Mouse (Mus musculus) stomach, embryonic 15.5 days (tissue): Measurements from ENCODE around the gene Ccdc110. TPM values are rescaled to one million over a fixed set of nuclear protein-coding genes. Genes with fewer than 3 reads are reported as not detected.

Source experiments
- ATAC-seq: fragments of 200-750 bp; cut with Nextera tagmentation; 2 replicates; pipeline ENCODE4 v1.8.0; 2017; ENCODE audit warnings: low read depth, moderate number of reproducible peaks, moderate TSS enrichment; ENCODE audit not compliant: insufficient read depth, low FRiP score
- H3K27ac ChIP-seq: fragments of 300-500 bp; sonication (generic); 2 replicates; pipeline ENCODE4 v1.5.1; 2015; ENCODE audit warnings: mild to moderate bottlenecking, inconsistent platforms
- H3K27me3 ChIP-seq: fragments of 300-500 bp; sonication (generic); replicated peaks from 2 replicates; pipeline ENCODE4 v1.6.1; 2015; ENCODE audit warnings: inconsistent platforms
- H3K36me3 ChIP-seq: fragments of 300-500 bp; sonication (generic); 2 replicates; pipeline ENCODE4 v1.6.1; 2015; ENCODE audit warnings: inconsistent platforms
- H3K4me1 ChIP-seq: fragments of 300-500 bp; sonication (generic); 2 replicates; pipeline ENCODE4 v1.6.1; 2015; ENCODE audit warnings: inconsistent platforms
- H3K4me2 ChIP-seq: fragments of 300-500 bp; sonication (generic); 2 replicates; pipeline ENCODE4 v1.6.1; 2015; ENCODE audit warnings: mild to moderate bottlenecking, inconsistent platforms
- H3K4me3 ChIP-seq: fragments of 300-500 bp; sonication (generic); replicated peaks from 2 replicates; pipeline ENCODE4 v1.5.1; 2015; ENCODE audit warnings: inconsistent platforms
- H3K9ac ChIP-seq: fragments of 300-500 bp; sonication (generic); 2 replicates; pipeline ENCODE4 v1.6.1; 2015; ENCODE audit warnings: inconsistent platforms
- H3K9me3 ChIP-seq: fragments of 300-500 bp; sonication (generic); 2 replicates; pipeline ENCODE4 v1.6.1; 2016; ENCODE audit warnings: inconsistent platforms
- WGBS: fragments of 180-500 bp; shearing (Covaris S2); methylation state at CpG from one replicate; pipeline ENCODE4 v1.1.7; 2015; 5-methylcytosine and 5-hydroxymethylcytosine counted together
- polyA plus RNA-seq: library from polyadenylated mRNA; unstranded; fragments of >200 nt; fragmentation: Nextera tagmentation; extraction: Ambion mirVana; gene quantifications from 2 replicates; pipeline ENCODE4 v1.2.1, GENCODE M21; 2015

Gene Ccdc110
- not detected in 2 replicates for polyA plus RNA-seq

DNA sequence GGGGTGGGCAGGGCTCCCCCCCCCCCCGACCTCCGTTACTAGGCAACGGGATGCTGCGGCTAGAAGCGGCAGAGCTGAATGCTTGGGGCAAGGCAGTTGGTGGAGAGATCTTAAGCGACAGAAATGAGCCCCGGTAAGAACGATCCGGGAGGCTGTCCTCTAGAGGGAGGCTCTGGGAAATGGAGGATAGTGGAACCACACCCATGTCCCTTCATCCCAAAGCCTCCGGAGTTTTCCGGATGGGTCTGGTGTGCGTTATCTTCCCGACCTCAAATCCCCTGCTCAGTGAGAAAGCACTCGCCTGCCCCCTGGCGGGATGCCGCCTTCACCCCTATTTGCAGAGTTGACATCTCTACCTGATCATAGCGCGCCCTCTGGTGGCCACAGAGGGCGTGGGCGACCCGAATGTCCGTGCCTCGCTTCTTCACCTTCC is at the start of gene Ccdc110:
Ccdc110 (plus strand) TSS at position 38 of the 433 bp plus-strand sequence.
- no peak within 1 kb of the TSS for H3K9ac ChIP-seq
- no peaks in the 10 kb centered on the region for H3K4me1 ChIP-seq
- H3K27me3 ChIP-seq = no peaks in the 10 kb centered on the region
- ATAC-seq = peak; percentile 83; the same call in 1 of the 2 replicates
- H3K36me3 ChIP-seq = no peaks in the 10 kb centered on the region
- H3K9me3 ChIP-seq = no peaks in the 10 kb centered on the region
- H3K27ac ChIP-seq = no peak within 1 kb of the TSS
- peak within 1 kb of the TSS; percentile 26 for H3K4me3 ChIP-seq
- 5% methylated on average over 23 of the region's 23 CpGs for WGBS
- peak within 1 kb of the TSS; percentile 48 for H3K4me2 ChIP-seq

- under 1% methylated on average over 22 of the region's 22 CpGs for WGBS
- H3K4me1 ChIP-seq = 0 out of 2 replicates have a peak, but pooled peaks cover 3% of the 10 kb centered on the region
- no peaks in the 10 kb centered on the region for H3K9me3 ChIP-seq
- peak within 1 kb of the TSS; percentile 78 for H3K27ac ChIP-seq
- H3K4me3 ChIP-seq = peak within 1 kb of the TSS; percentile 44
- no peaks in the 10 kb centered on the region for H3K27me3 ChIP-seq
- peak within 1 kb of the TSS; percentile 19; the same call in 1 of the 2 replicates for H3K9ac ChIP-seq
- peak; percentile 78 for ATAC-seq
- H3K36me3 ChIP-seq = no peaks in the 10 kb centered on the region
- H3K4me2 ChIP-seq = peak within 1 kb of the TSS; percentile 73
Observed at GRCm38 (mm10) chr8:45885202-45885685, 49.2 kb upstream of the Ccdc110 start, which contains the start of gene Pdlim3. TSS of gene Pdlim3 (plus strand) at chr8:45885461.

- H3K4me3 ChIP-seq = peak overlapping the region; percentile 44
- H3K9ac ChIP-seq = peak overlapping the region; percentile 19; the same call in 1 of the 2 replicates
- no peaks in the 10 kb centered on the region for H3K27me3 ChIP-seq
- H3K27ac ChIP-seq = peak overlapping the region; percentile 78
- peak overlapping the region; percentile 73 for H3K4me2 ChIP-seq
- no peaks in the 10 kb centered on the region for H3K9me3 ChIP-seq
- H3K4me1 ChIP-seq = 0 out of 2 replicates have a peak, but pooled peaks cover 3% of the 10 kb centered on the region
- WGBS = 22% methylated on average over 2 of the region's 2 CpGs
- peak; percentile 24; the same call in 1 of the 2 replicates for ATAC-seq
- no peaks in the 10 kb centered on the region for H3K36me3 ChIP-seq
Observed at GRCm38 (mm10) chr8:45885775-45886174, 48.6 kb upstream of the Ccdc110 start.

GRCm38 (mm10) chr8:45889737-45890136 is 44.7 kb upstream of the Ccdc110 start:
- 91% methylated on average over 7 of the region's 7 CpGs for WGBS
- no peaks in the 10 kb centered on the region for H3K27me3 ChIP-seq
- no peak overlapping the region for H3K9ac ChIP-seq
- ATAC-seq = no peak
- H3K36me3 ChIP-seq = no peaks in the 10 kb centered on the region
- H3K4me1 ChIP-seq = no peaks in the 10 kb centered on the region
- H3K4me3 ChIP-seq = no peak overlapping the region
- H3K4me2 ChIP-seq = no peak overlapping the region
- H3K9me3 ChIP-seq = no peaks in the 10 kb centered on the region
- no peak overlapping the region for H3K27ac ChIP-seq

- H3K9ac ChIP-seq = no peak overlapping the region
- H3K4me1 ChIP-seq = no peaks in the 10 kb centered on the region
- no peaks in the 10 kb centered on the region for H3K36me3 ChIP-seq
- no peak overlapping the region for H3K4me3 ChIP-seq
- ATAC-seq = no peak
- no peaks in the 10 kb centered on the region for H3K9me3 ChIP-seq
- no peaks in the 10 kb centered on the region for H3K27me3 ChIP-seq
- no peak overlapping the region for H3K27ac ChIP-seq
- WGBS = 82% methylated on average over 3 of the region's 3 CpGs
- no peak overlapping the region for H3K4me2 ChIP-seq
Observed at GRCm38 (mm10) chr8:45896590-45896989, 37.8 kb upstream of the Ccdc110 start.

DNA sequence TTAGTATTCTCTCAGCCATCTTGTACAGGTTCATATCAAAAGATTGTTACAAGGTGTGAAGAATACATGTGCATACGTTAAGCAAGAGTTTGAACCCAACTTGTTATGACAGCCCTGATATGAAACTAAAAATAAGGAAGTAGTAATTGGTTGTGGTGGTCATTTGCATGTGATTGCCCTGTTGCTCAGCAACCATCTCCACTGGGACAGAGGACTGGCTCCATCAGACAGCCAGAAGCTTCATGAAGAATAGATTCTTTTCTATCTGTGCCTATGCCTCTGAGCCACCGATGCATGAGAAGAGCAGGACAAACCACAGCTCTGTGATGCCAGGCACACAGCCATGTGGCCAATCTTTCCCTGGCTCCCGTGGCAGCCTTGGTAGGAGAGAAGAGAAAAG is 34.6 kb upstream of the Ccdc110 start:
- Histone ChIP-seq H3K36me3 (no peaks in the 10 kb centered on the region), H3K4me3 (no peak overlapping the region), H3K4me1 (no peaks in the 10 kb centered on the region), H3K27me3 (no peaks in the 10 kb centered on the region), H3K9me3 (no peaks in the 10 kb centered on the region), H3K9ac (no peak overlapping the region), H3K4me2 (no peak overlapping the region), H3K27ac (no peak overlapping the region)
- ATAC-seq = no peak
- WGBS = 79% methylated on average over 3 of the region's 3 CpGs

GRCm38 (mm10) chr8:45901626-45902025 is 32.8 kb upstream of the Ccdc110 start:
- Histone ChIP-seq H3K36me3 (no peaks in the 10 kb centered on the region), H3K4me1 (no peaks in the 10 kb centered on the region), H3K9ac (no peak overlapping the region), H3K4me2 (no peak overlapping the region), H3K27ac (no peak overlapping the region), H3K27me3 (no peaks in the 10 kb centered on the region), H3K4me3 (no peak overlapping the region), H3K9me3 (no peaks in the 10 kb centered on the region)
- WGBS = 76% methylated on average over 8 of the region's 8 CpGs
- no peak for ATAC-seq

DNA sequence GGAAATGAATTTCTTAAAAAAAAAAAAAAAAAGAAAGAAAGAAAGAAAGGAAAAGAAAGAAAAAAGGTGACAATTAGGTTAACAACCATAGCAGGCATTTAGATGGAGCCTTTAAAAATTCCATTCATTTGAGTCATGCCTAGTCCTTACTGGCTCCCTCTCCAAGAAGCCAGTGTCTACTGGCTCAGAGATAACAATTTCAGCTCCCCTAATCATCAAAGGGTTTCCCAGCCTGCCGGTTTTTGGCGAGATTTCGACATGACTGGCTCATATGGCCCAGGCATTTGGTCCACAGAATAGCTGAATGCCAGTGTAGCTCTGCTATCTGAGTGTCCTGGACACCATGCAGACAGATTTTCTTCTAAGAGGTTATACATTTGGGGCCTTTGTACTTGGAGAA is 30.8 kb upstream of the Ccdc110 start:
- Histone ChIP-seq H3K9me3 (no peaks in the 10 kb centered on the region), H3K9ac (no peak overlapping the region), H3K27me3 (no peaks in the 10 kb centered on the region), H3K27ac (no peak overlapping the region), H3K4me1 (no peaks in the 10 kb centered on the region), H3K36me3 (no peaks in the 10 kb centered on the region), H3K4me3 (no peak overlapping the region), H3K4me2 (no peak overlapping the region)
- 22% methylated on average over 3 of the region's 3 CpGs for WGBS
- ATAC-seq = no peak

DNA sequence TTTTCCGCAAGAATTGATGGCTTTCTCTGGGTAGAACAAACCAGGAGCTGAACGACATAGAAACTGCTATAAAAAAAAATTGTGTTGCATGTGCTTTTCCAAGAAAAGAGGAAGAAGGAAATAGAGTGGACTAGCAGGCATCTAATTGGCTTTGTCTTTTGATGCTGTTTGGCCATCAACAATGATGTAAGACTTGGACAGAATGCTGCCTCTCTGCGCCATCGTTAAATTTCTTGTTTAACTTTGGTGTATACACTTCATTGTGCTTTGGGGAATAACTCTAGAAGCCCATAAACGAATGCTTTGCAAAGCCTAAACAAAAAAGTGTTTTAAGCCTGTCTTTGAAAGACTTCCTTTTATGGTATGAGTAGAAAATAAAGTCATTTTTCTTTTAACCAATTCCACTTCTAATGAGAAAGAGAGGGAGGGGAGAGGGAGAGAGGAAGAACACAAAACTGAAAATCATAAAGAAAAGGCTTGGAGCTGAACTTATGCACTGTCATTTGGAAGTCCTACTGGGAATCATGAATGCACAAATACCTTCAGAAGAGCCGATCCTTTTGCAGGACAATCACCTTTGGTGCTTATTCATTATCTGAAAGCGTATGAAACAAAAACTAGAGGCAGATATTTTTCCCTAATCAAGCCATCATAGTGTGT is 28.7 kb upstream of the Ccdc110 start:
- Histone ChIP-seq H3K27ac (no peak overlapping the region), H3K9ac (no peak overlapping the region), H3K4me3 (no peak overlapping the region), H3K36me3 (no peaks in the 10 kb centered on the region), H3K27me3 (no peaks in the 10 kb centered on the region), H3K4me2 (no peak overlapping the region), H3K4me1 (no peaks in the 10 kb centered on the region), H3K9me3 (no peaks in the 10 kb centered on the region)
- 59% methylated on average over 7 of the region's 7 CpGs for WGBS
- ATAC-seq = no peak

GRCm38 (mm10) chr8:45906251-45906619 is 28.2 kb upstream of the Ccdc110 start:
- Histone ChIP-seq H3K36me3 (no peaks in the 10 kb centered on the region), H3K4me3 (no peak overlapping the region), H3K9me3 (no peaks in the 10 kb centered on the region), H3K27me3 (no peaks in the 10 kb centered on the region), H3K27ac (no peak overlapping the region), H3K4me1 (no peaks in the 10 kb centered on the region), H3K4me2 (no peak overlapping the region), H3K9ac (no peak overlapping the region)
- ATAC-seq = no peak
- 84% methylated on average over 4 of the region's 4 CpGs for WGBS

GRCm38 (mm10) chr8:45913707-45914106 is 20.7 kb upstream of the Ccdc110 start:
- Histone ChIP-seq H3K27me3 (no peaks in the 10 kb centered on the region), H3K9me3 (no peaks in the 10 kb centered on the region), H3K27ac (0 out of 2 replicates have a peak overlapping the region, but pooled peaks have one; percentile 11), H3K4me3 (no peak overlapping the region), H3K36me3 (no peaks in the 10 kb centered on the region), H3K9ac (no peak overlapping the region), H3K4me1 (peaks cover 4% of the 10 kb centered on the region; the same call in 1 of the 2 replicates), H3K4me2 (no peak overlapping the region)
- 80% methylated on average over 11 of the region's 11 CpGs for WGBS
- ATAC-seq = no peak

GRCm38 (mm10) chr8:45916496-45916895 is 17.9 kb upstream of the Ccdc110 start:
- H3K36me3 ChIP-seq = no peaks in the 10 kb centered on the region
- no peak overlapping the region for H3K4me2 ChIP-seq
- WGBS = 74% methylated on average over 3 of the region's 3 CpGs
- H3K4me3 ChIP-seq = no peak overlapping the region
- H3K4me1 ChIP-seq = peaks cover 4% of the 10 kb centered on the region; the same call in 1 of the 2 replicates
- H3K9ac ChIP-seq = no peak overlapping the region
- no peaks in the 10 kb centered on the region for H3K9me3 ChIP-seq
- H3K27me3 ChIP-seq = no peaks in the 10 kb centered on the region
- H3K27ac ChIP-seq = peak overlapping the region; percentile 26; the same call in 1 of the 2 replicates
- no peak for ATAC-seq
